Mouse (Mus musculus): ENCODE data around the gene Pdpk1. TPM values are rescaled to one million over a fixed set of nuclear protein-coding genes. Genes with fewer than 3 reads are reported as not detected.
A peak's percentile ranks its signal among the peaks of the same experiment; 100 is the strongest.

Gene Pdpk1
- polyA plus RNA-seq, 1 experiment from 2014 or later = 36.0 TPM

GRCm38 (mm10) chr17:24157526-24157925 is 6.8 kb upstream of the Pdpk1 start:
- no peak for ATAC-seq

GRCm38 (mm10) chr17:24157121-24157520 is 6.4 kb upstream of the Pdpk1 start:
- H3K4me1 ChIP-seq (replicated peaks) = peaks cover 6% of the 10 kb centered on the region; the same call in 1 of the 2 replicates
- no peak overlapping the region for H3K27ac ChIP-seq
- ATAC-seq = no peak
- no peak overlapping the region for H3K9ac ChIP-seq
- H3K9me3 ChIP-seq = no peaks in the 10 kb centered on the region
- 91% methylated on average over 6 of the region's 6 CpGs for WGBS
- H3K4me2 ChIP-seq (replicated peaks) = no peak overlapping the region
- 0 out of 2 replicates have a peak, but pooled peaks cover 3% of the 10 kb centered on the region for H3K36me3 ChIP-seq
- H3K27me3 ChIP-seq (replicated peaks) = no peaks in the 10 kb centered on the region
- no peak overlapping the region for H3K4me3 ChIP-seq (replicated peaks)

More at GRCm38 (mm10) chr17:24157526-24157925, 6.8 kb upstream of the Pdpk1 start:
- H3K4me1 ChIP-seq (replicated peaks) = peaks cover 5% of the 10 kb centered on the region
- 90% methylated on average over 4 of the region's 4 CpGs for WGBS
- no peak overlapping the region for H3K27ac ChIP-seq
- no peak overlapping the region; the same call in 1 of the 2 replicates for H3K9ac ChIP-seq
- 0 out of 2 replicates have a peak, but pooled peaks cover 3% of the 10 kb centered on the region for H3K36me3 ChIP-seq
- H3K4me3 ChIP-seq (replicated peaks) = no peak overlapping the region
- H3K4me2 ChIP-seq (replicated peaks) = no peak overlapping the region
- H3K9me3 ChIP-seq = no peaks in the 10 kb centered on the region
- H3K27me3 ChIP-seq (replicated peaks) = no peaks in the 10 kb centered on the region

- 85% methylated on average over 3 of the region's 3 CpGs for WGBS
Measured at GRCm38 (mm10) chr17:24156394-24156793, 5.7 kb upstream of the Pdpk1 start.

GRCm38 (mm10) chr17:24155742-24156141 is 5.0 kb upstream of the Pdpk1 start:
- peaks cover 9% of the 10 kb centered on the region; the same call in 1 of the 2 replicates for H3K4me1 ChIP-seq (replicated peaks)
- no peak overlapping the region for H3K27ac ChIP-seq
- no peak for ATAC-seq
- no peak overlapping the region for H3K9ac ChIP-seq
- 0 out of 2 replicates have a peak, but pooled peaks cover 3% of the 10 kb centered on the region for H3K36me3 ChIP-seq
- no peak overlapping the region for H3K4me2 ChIP-seq (replicated peaks)
- no peaks in the 10 kb centered on the region for H3K9me3 ChIP-seq
- H3K4me3 ChIP-seq (replicated peaks) = no peak overlapping the region
- H3K27me3 ChIP-seq (replicated peaks) = no peaks in the 10 kb centered on the region
- 93% methylated on average over 9 of the region's 9 CpGs for WGBS

More at GRCm38 (mm10) chr17:24156394-24156793, 5.7 kb upstream of the Pdpk1 start:
- Histone ChIP-seq H3K4me1 (replicated peaks) (peaks cover 8% of the 10 kb centered on the region; the same call in 1 of the 2 replicates), H3K27ac (no peak overlapping the region), H3K27me3 (replicated peaks) (no peaks in the 10 kb centered on the region), H3K4me3 (replicated peaks) (no peak overlapping the region), H3K36me3 (0 out of 2 replicates have a peak, but pooled peaks cover 3% of the 10 kb centered on the region), H3K9me3 (no peaks in the 10 kb centered on the region), H3K9ac (no peak overlapping the region), H3K4me2 (replicated peaks) (no peak overlapping the region)
- no peak for ATAC-seq

GRCm38 (mm10) chr17:24154463-24154862 is 3.7 kb upstream of the Pdpk1 start:
- ATAC-seq = no peak
- Histone ChIP-seq H3K27ac (no peak overlapping the region), H3K36me3 (0 out of 2 replicates have a peak, but pooled peaks cover 3% of the 10 kb centered on the region), H3K4me1 (replicated peaks) (peaks cover 9% of the 10 kb centered on the region; the same call in 1 of the 2 replicates), H3K9me3 (no peaks in the 10 kb centered on the region), H3K27me3 (replicated peaks) (no peaks in the 10 kb centered on the region), H3K4me2 (replicated peaks) (no peak overlapping the region), H3K4me3 (replicated peaks) (no peak overlapping the region), H3K9ac (no peak overlapping the region)
- 75% methylated on average over 3 of the region's 3 CpGs for WGBS

- peak overlapping the region; percentile 88 for H3K4me2 ChIP-seq (replicated peaks)
- H3K9me3 ChIP-seq = no peaks in the 10 kb centered on the region
- no peak overlapping the region for H3K27ac ChIP-seq
- H3K36me3 ChIP-seq = no peaks in the 10 kb centered on the region
- peak; percentile 92 for ATAC-seq
- WGBS = 1% methylated on average over 26 of the region's 26 CpGs
- H3K4me3 ChIP-seq (replicated peaks) = peak overlapping the region; percentile 41
- H3K4me1 ChIP-seq (replicated peaks) = peaks cover 9% of the 10 kb centered on the region; the same call in 1 of the 2 replicates
- H3K27me3 ChIP-seq (replicated peaks) = no peaks in the 10 kb centered on the region
- H3K9ac ChIP-seq = peak overlapping the region; percentile 43
Measured at GRCm38 (mm10) chr17:24151890-24152563, 1.3 kb upstream of the Pdpk1 start.

- H3K4me1 ChIP-seq (replicated peaks) = peaks cover 9% of the 10 kb centered on the region; the same call in 1 of the 2 replicates
- no peaks in the 10 kb centered on the region for H3K9me3 ChIP-seq
- 10% methylated on average over 7 of the region's 7 CpGs for WGBS
- ATAC-seq = no peak
- H3K36me3 ChIP-seq = no peaks in the 10 kb centered on the region
- no peak overlapping the region for H3K27ac ChIP-seq
- H3K4me2 ChIP-seq (replicated peaks) = peak overlapping the region; percentile 88
- H3K27me3 ChIP-seq (replicated peaks) = no peaks in the 10 kb centered on the region
- no peak overlapping the region for H3K9ac ChIP-seq
- H3K4me3 ChIP-seq (replicated peaks) = 0 out of 2 replicates have a peak overlapping the region, but pooled peaks have one; percentile 41
Measured at GRCm38 (mm10) chr17:24151382-24151781, 658 bp upstream of the Pdpk1 start.

GRCm38 (mm10) chr17:24149421-24149820 is 1.3 kb downstream of the Pdpk1 start:
- ATAC-seq = no peak
- H3K4me3 ChIP-seq (replicated peaks) = no peak overlapping the region
- H3K9ac ChIP-seq = no peak overlapping the region
- H3K36me3 ChIP-seq = no peaks in the 10 kb centered on the region
- no peaks in the 10 kb centered on the region for H3K9me3 ChIP-seq
- H3K4me2 ChIP-seq (replicated peaks) = no peak overlapping the region
- no peak overlapping the region for H3K27ac ChIP-seq
- peaks cover 9% of the 10 kb centered on the region; the same call in 1 of the 2 replicates for H3K4me1 ChIP-seq (replicated peaks)
- no peaks in the 10 kb centered on the region for H3K27me3 ChIP-seq (replicated peaks)
- WGBS = 90% methylated on average over 7 of the region's 7 CpGs

GRCm38 (mm10) chr17:24142897-24143296 is 7.8 kb downstream of the Pdpk1 start:
- H3K4me1 ChIP-seq (replicated peaks) = peaks cover 13% of the 10 kb centered on the region
- H3K9ac ChIP-seq = no peak overlapping the region
- no peaks in the 10 kb centered on the region for H3K36me3 ChIP-seq
- no peaks in the 10 kb centered on the region for H3K9me3 ChIP-seq
- WGBS = 28% methylated on average over 2 of the region's 2 CpGs
- no peak overlapping the region for H3K4me3 ChIP-seq (replicated peaks)
- ATAC-seq = no peak
- no peaks in the 10 kb centered on the region for H3K27me3 ChIP-seq (replicated peaks)
- H3K4me2 ChIP-seq (replicated peaks) = no peak overlapping the region
- no peak overlapping the region for H3K27ac ChIP-seq

GRCm38 (mm10) chr17:24141425-24141920 is 9.3 kb downstream of the Pdpk1 start:
- ATAC-seq = peak; percentile 99
- no peaks in the 10 kb centered on the region for H3K27me3 ChIP-seq (replicated peaks)
- under 1% methylated on average over 54 of the region's 57 CpGs for WGBS

GRCm38 (mm10) chr17:24140845-24141424 is 9.8 kb downstream of the Pdpk1 start:
- Histone ChIP-seq H3K9ac (peak overlapping the region; percentile 95), H3K4me3 (replicated peaks) (peak overlapping the region; percentile 98), H3K4me1 (replicated peaks) (peaks cover 17% of the 10 kb centered on the region), H3K4me2 (replicated peaks) (peak overlapping the region; percentile 74), H3K36me3 (no peaks in the 10 kb centered on the region), H3K27ac (peak overlapping the region; percentile 82), H3K27me3 (replicated peaks) (no peaks in the 10 kb centered on the region), H3K9me3 (no peaks in the 10 kb centered on the region)
- 0% methylated on average over 43 of the region's 43 CpGs for WGBS
- peak; percentile 69 for ATAC-seq

More at GRCm38 (mm10) chr17:24141425-24141920, 9.3 kb downstream of the Pdpk1 start:
- Histone ChIP-seq H3K4me2 (replicated peaks) (peak overlapping the region; percentile 74), H3K4me1 (replicated peaks) (peaks cover 17% of the 10 kb centered on the region), H3K9ac (peak overlapping the region; percentile 95), H3K9me3 (no peaks in the 10 kb centered on the region), H3K36me3 (no peaks in the 10 kb centered on the region), H3K4me3 (replicated peaks) (peak overlapping the region; percentile 98), H3K27ac (peak overlapping the region; percentile 82)

GRCm38 (mm10) chr17:24139968-24140367 is 10.8 kb downstream of the Pdpk1 start:
- H3K9ac ChIP-seq = peak overlapping the region; percentile 95; the same call in 1 of the 2 replicates
- no peak for ATAC-seq
- WGBS = 83% methylated on average over 4 of the region's 4 CpGs
- H3K27me3 ChIP-seq (replicated peaks) = no peaks in the 10 kb centered on the region
- H3K36me3 ChIP-seq = no peaks in the 10 kb centered on the region
- no peaks in the 10 kb centered on the region for H3K9me3 ChIP-seq
- H3K4me1 ChIP-seq (replicated peaks) = peaks cover 17% of the 10 kb centered on the region
- no peak overlapping the region for H3K27ac ChIP-seq
- peak overlapping the region; percentile 74 for H3K4me2 ChIP-seq (replicated peaks)
- H3K4me3 ChIP-seq (replicated peaks) = peak overlapping the region; percentile 98; the same call in 1 of the 2 replicates
